Mouse (Mus musculus) lung, postnatal 0 days (tissue): ENCODE measurements around the gene Npepps.

Experiments used
- CTCF ChIP-seq: IDR thresholded peaks from 2 replicates; pipeline ENCODE4 v1.5.1; 2016; ENCODE audit warnings: antibody characterized with exemption, mild to moderate bottlenecking
- EP300 ChIP-seq: IDR thresholded peaks from 2 replicates; pipeline ENCODE4 v1.6.1; 2016; ENCODE audit warnings: antibody characterized with exemption, mild to moderate bottlenecking, control low read depth

GRCm38 (mm10) chr11:97199519-97199918, 80.9 kb downstream of the Npepps start:
- TF ChIP-seq CTCF, result no peak
- no peak for TF ChIP-seq EP300
